Mouse (Mus musculus) embryonic facial prominence, embryonic 14.5 days (tissue): ENCODE results near the gene Gapvd1. TPM values are rescaled to one million over a fixed set of nuclear protein-coding genes. Genes with fewer than 3 reads are reported as not detected.

Experiments used
- ATAC-seq: fragments of 200-750 bp; cut with Nextera tagmentation; 2 replicates; pipeline ENCODE4 v1.8.0; 2017; ENCODE audit warnings: low read depth, moderate number of reproducible peaks, moderate TSS enrichment
- DNase-seq: peaks from one replicate; pipeline ENCODE4 v3.0.0-alpha.2; 2015; ENCODE audit warnings: low spot score
- H3K27ac ChIP-seq: fragments of 300-500 bp; sonication (generic); replicated peaks from 2 replicates; pipeline ENCODE4 v1.5.1; 2014; ENCODE audit warnings: low read depth, mild to moderate bottlenecking, low read length, moderate library complexity
- H3K27me3 ChIP-seq: fragments of 300-500 bp; sonication (generic); replicated peaks from 2 replicates; pipeline ENCODE4 v1.6.1; 2014; ENCODE audit warnings: low read length; ENCODE audit not compliant: control insufficient read depth, insufficient read depth
- H3K36me3 ChIP-seq: fragments of 300-500 bp; sonication (generic); 2 replicates; pipeline ENCODE4 v1.6.1; 2014; ENCODE audit warnings: low read length, mixed read lengths; ENCODE audit not compliant: control insufficient read depth, insufficient read depth
- H3K4me1 ChIP-seq: fragments of 300-500 bp; sonication (generic); 2 replicates; pipeline ENCODE4 v1.6.1; 2014; ENCODE audit warnings: antibody characterized with exemption, low read length; ENCODE audit not compliant: control insufficient read depth, insufficient read depth
- H3K4me2 ChIP-seq: fragments of 300-500 bp; sonication (generic); 2 replicates; pipeline ENCODE4 v1.6.1; 2014; ENCODE audit warnings: low read depth, mild to moderate bottlenecking, low read length, moderate library complexity, mixed read lengths
- H3K4me3 ChIP-seq: fragments of 300-500 bp; sonication (generic); 2 replicates; pipeline ENCODE4 v1.5.1; 2014; ENCODE audit warnings: low read depth, mild to moderate bottlenecking, low read length
- H3K9ac ChIP-seq: fragments of 300-500 bp; sonication (generic); 2 replicates; pipeline ENCODE4 v1.6.1; 2014; ENCODE audit warnings: low read depth, mild to moderate bottlenecking, low read length, moderate library complexity, mixed read lengths
- H3K9me3 ChIP-seq: fragments of 300-500 bp; sonication (generic); 2 replicates; pipeline ENCODE4 v1.6.1; 2016; ENCODE audit warnings: low read length; ENCODE audit not compliant: control insufficient read depth
- WGBS: fragments of 180-500 bp; shearing (Covaris S2); extraction: QIAGEN DNeasy Blood & Tissue Kit; methylation state at CpG from one replicate; pipeline ENCODE4 v1.1.7; 2014; 5-methylcytosine and 5-hydroxymethylcytosine counted together
- polyA plus RNA-seq: library from polyadenylated mRNA; unstranded; fragments of >200 nt; fragmentation: Nextera tagmentation; extraction: Ambion mirVana; gene quantifications from 2 replicates; pipeline ENCODE4 v1.2.1, GENCODE M21; 2014

Gene Gapvd1
- polyA plus RNA-seq, 1 experiment from 2014 or later: 92.3 TPM

DNA sequence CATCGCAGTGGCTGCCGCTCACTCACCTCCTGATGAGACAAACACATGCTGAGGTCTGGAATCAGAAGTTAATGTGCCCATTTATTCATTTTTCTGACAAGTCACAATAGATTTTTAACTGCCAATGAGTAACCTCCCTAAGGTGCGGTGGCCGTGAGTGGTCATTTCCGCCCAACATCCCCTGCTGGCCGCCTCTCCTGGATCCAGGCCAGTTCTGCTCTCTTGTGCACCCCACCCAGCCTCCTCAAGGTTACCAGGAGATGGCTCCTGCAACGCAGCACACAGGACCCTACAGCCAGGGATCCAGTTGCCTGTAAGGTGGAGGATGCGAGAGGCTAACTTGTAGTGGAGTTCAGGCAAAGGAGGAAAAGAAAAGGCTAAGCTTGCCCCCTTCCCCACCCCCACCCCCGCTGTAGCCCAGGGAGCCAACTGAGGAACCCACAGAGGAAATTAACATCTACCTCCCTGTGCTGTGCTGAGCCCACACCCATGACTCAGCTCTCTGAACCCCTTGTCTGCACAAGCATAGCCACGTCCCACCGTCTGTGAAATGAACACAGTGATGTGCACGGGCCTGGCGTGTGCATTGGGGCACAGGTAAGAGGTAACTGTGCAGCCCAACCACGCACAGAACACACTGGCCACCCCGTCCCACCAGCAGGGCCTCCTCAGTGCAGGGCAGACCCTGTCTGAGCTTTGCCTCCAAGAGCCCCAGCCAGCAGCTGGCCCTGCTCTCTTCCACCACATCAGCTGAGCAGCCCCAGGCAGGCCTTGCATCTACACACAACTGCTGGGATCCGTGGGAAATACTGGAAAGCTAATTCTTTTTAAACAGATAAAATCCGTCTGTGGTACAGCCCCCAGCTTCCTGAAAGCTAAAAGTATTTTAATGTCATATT, 127.5 kb downstream of the Gapvd1 start:
- no peak overlapping the region for H3K4me3 ChIP-seq
- H3K27ac ChIP-seq: no peak overlapping the region
- no peaks in the 10 kb centered on the region for H3K9me3 ChIP-seq
- WGBS: 59% methylated on average over 17 of the region's 17 CpGs
- H3K9ac ChIP-seq: no peak overlapping the region
- no peak overlapping the region for H3K4me2 ChIP-seq
- 0 out of 2 replicates have a peak, but pooled peaks cover 6% of the 10 kb centered on the region for H3K4me1 ChIP-seq
- ATAC-seq (peak; percentile 68), DNase-seq (peak; percentile 65)
- H3K36me3 ChIP-seq: peaks cover 29% of the 10 kb centered on the region
- H3K27me3 ChIP-seq: no peaks in the 10 kb centered on the region

Other genes starting within 250 kb of the Gapvd1 start
- gene Hspa5, start 16.7 kb upstream of the Gapvd1 start, polyA plus RNA-seq: 906 and 942 TPM in 2 replicates
- gene Rabepk, start 44.7 kb upstream of the Gapvd1 start, polyA plus RNA-seq: 39.1 and 40.8 TPM in 2 replicates
- gene Fbxw2, start 71.1 kb upstream of the Gapvd1 start, polyA plus RNA-seq: 64.1 and 75.1 TPM in 2 replicates
- gene Gm34653, start 77.8 kb upstream of the Gapvd1 start, polyA plus RNA-seq: not detected in 2 replicates
- 0.09 TPM in 1 of 2 replicates, not detected in the other for gene Cutal, start 119.2 kb upstream of the Gapvd1 start, polyA plus RNA-seq
- 92.3 and 102 TPM in 2 replicates for gene Psmd5, start 119.7 kb upstream of the Gapvd1 start, polyA plus RNA-seq
- gene Phf19, start 158.8 kb upstream of the Gapvd1 start, polyA plus RNA-seq: 10.8 and 12.2 TPM in 2 replicates
- gene Traf1, start 206.5 kb upstream of the Gapvd1 start, polyA plus RNA-seq: 3.9 and 5.7 TPM in 2 replicates